Mouse (Mus musculus): ENCODE results near the gene Spata33. TPM values are rescaled to one million over a fixed set of nuclear protein-coding genes. Genes with fewer than 3 reads are reported as not detected.
"Not testable (repeated sequence)": the region's sequence is repeated elsewhere in the genome, so short reads cannot be mapped to it uniquely, and the experiment has no call there.

Spata33 gene
- polyA plus RNA-seq, 2 experiments: 0.08 to 0.21 TPM

- Histone ChIP-seq H3K27ac (no peak overlapping the region), H3K36me3 (replicated peaks; ENCODE audit: control insufficient read depth, insufficient read depth, low read depth) (peaks cover 6% of the 10 kb centered on the region), H3K4me2 (ENCODE audit: low read depth) (peak overlapping the region; percentile 78), H3K9me3 (ENCODE audit: control insufficient read depth, low read length) (no peaks in the 10 kb centered on the region), H3K4me3 (ENCODE audit: insufficient read depth in 1 of 2, low read depth in 2 of 2, low read length in 2 of 2) (peak overlapping the region in 1 of 2 experiments; percentile 87; a peak in 2 of 4 replicates), H3K9ac (replicated peaks) (peak overlapping the region; percentile 90), H3K27me3 (ENCODE audit: control insufficient read depth, insufficient read depth, low read length) (no peaks in the 10 kb centered on the region), H3K4me1 (replicated peaks; ENCODE audit: control insufficient read depth in 2 of 2, insufficient read depth in 2 of 2, low read length in 1 of 2) (peaks cover 8 to 13% of the 10 kb centered on the region in 2 experiments)
- ATAC-seq (ENCODE audit: insufficient read depth): no peak
- no peak for TF ChIP-seq CTCF (IDR thresholded peaks at IDR 0.05; ENCODE audit: low read depth)
- no peak for TF ChIP-seq EP300 (IDR thresholded peaks at IDR 0.05; ENCODE audit: low read depth)
- no peak for DNase-seq (ENCODE audit: low read depth in 3 of 3, low spot score in 3 of 3)
- 50% methylated on average over 4 of the region's 4 CpGs for WGBS (ENCODE audit: insufficient replicate concordance)
These were observed 40.3 kb downstream of the Spata33 start for GRCm38 (mm10) chr8:123252925-123253324.

- H3K9me3 ChIP-seq (ENCODE audit: control insufficient read depth, low read length): no peaks in the 10 kb centered on the region
- H3K9ac ChIP-seq (replicated peaks): peak overlapping the region; percentile 90
- peaks cover 6% of the 10 kb centered on the region for H3K36me3 ChIP-seq (replicated peaks; ENCODE audit: control insufficient read depth, insufficient read depth, low read depth)
- no peak for TF ChIP-seq CTCF (IDR thresholded peaks at IDR 0.05; ENCODE audit: low read depth)
- no peak for TF ChIP-seq EP300 (IDR thresholded peaks at IDR 0.05; ENCODE audit: low read depth)
- peak overlapping the region; percentile 84 to 87 for H3K4me3 ChIP-seq (ENCODE audit: insufficient read depth in 1 of 2, low read depth in 2 of 2, low read length in 2 of 2)
- no peaks in the 10 kb centered on the region for H3K27me3 ChIP-seq (ENCODE audit: control insufficient read depth, insufficient read depth, low read length)
- ATAC-seq (ENCODE audit: insufficient read depth) (peak; percentile 42), DNase-seq (ENCODE audit: low read depth in 3 of 3, low spot score in 3 of 3) (no peak)
- peaks cover 8 to 13% of the 10 kb centered on the region in 2 experiments for H3K4me1 ChIP-seq (replicated peaks; ENCODE audit: control insufficient read depth in 2 of 2, insufficient read depth in 2 of 2, low read length in 1 of 2)
- peak overlapping the region; percentile 3; the same call in 1 of the 2 replicates for H3K27ac ChIP-seq
- peak overlapping the region; percentile 78 for H3K4me2 ChIP-seq (ENCODE audit: low read depth)
- under 1% methylated on average over 40 of the region's 40 CpGs for WGBS (ENCODE audit: insufficient replicate concordance)
These were observed 40.9 kb downstream of the Spata33 start for GRCm38 (mm10) chr8:123253451-123254098.

- Histone ChIP-seq H3K4me3 (ENCODE audit: insufficient read depth in 1 of 2, low read depth in 2 of 2, low read length in 2 of 2) (peak within 1 kb of the TSS; percentile 84 to 87), H3K4me1 (replicated peaks; ENCODE audit: control insufficient read depth in 2 of 2, insufficient read depth in 2 of 2, low read length in 1 of 2) (peaks cover 8 to 13% of the 10 kb centered on the region in 2 experiments), H3K27ac (peak within 1 kb of the TSS; percentile 55), H3K9ac (replicated peaks) (peak within 1 kb of the TSS; percentile 90), H3K27me3 (ENCODE audit: control insufficient read depth, insufficient read depth, low read length) (no peaks in the 10 kb centered on the region), H3K36me3 (replicated peaks; ENCODE audit: control insufficient read depth, insufficient read depth, low read depth) (peaks cover 6% of the 10 kb centered on the region), H3K4me2 (ENCODE audit: low read depth) (peak within 1 kb of the TSS; percentile 78), H3K9me3 (ENCODE audit: control insufficient read depth, low read length) (no peaks in the 10 kb centered on the region)
- WGBS (ENCODE audit: insufficient replicate concordance): under 1% methylated on average over 98 of the region's 99 CpGs
- ATAC-seq (ENCODE audit: insufficient read depth) (peak; percentile 92), DNase-seq (ENCODE audit: low read depth in 3 of 3, low spot score in 3 of 3) (peak; percentile 71 to 75 (median 72))
- TF ChIP-seq CTCF (IDR thresholded peaks at IDR 0.05; ENCODE audit: low read depth) (0 out of 2 replicates have a peak, but pooled peaks have one; percentile 0), EP300 (IDR thresholded peaks at IDR 0.05; ENCODE audit: low read depth) (no peak)
These were observed 41.7 kb downstream of the Spata33 start, which contains the start of the genes Zfp276 and Vps9d1 for GRCm38 (mm10) chr8:123254099-123254885. TSS of gene Zfp276 (plus strand) at chr8:123254195. TSS of gene Vps9d1 (minus strand) at chr8:123254348.

- H3K4me2 ChIP-seq (ENCODE audit: low read depth): peak overlapping the region; percentile 78
- no peak for ATAC-seq (ENCODE audit: insufficient read depth)
- no peaks in the 10 kb centered on the region for H3K9me3 ChIP-seq (ENCODE audit: control insufficient read depth, low read length)
- H3K36me3 ChIP-seq (replicated peaks; ENCODE audit: control insufficient read depth, insufficient read depth, low read depth): peaks cover 11% of the 10 kb centered on the region
- no peak for DNase-seq (ENCODE audit: low read depth in 3 of 3, low spot score in 3 of 3)
- peak overlapping the region; percentile 55; the same call in 1 of the 2 replicates for H3K27ac ChIP-seq
- peak overlapping the region; percentile 70 to 87 for H3K4me3 ChIP-seq (ENCODE audit: insufficient read depth in 1 of 2, low read depth in 2 of 2, low read length in 2 of 2)
- H3K9ac ChIP-seq (replicated peaks): peak overlapping the region; percentile 90
- 63% methylated on average over 6 of the region's 6 CpGs for WGBS (ENCODE audit: insufficient replicate concordance)
- H3K4me1 ChIP-seq (replicated peaks; ENCODE audit: control insufficient read depth in 2 of 2, insufficient read depth in 2 of 2, low read length in 1 of 2): peaks cover 8 to 13% of the 10 kb centered on the region in 2 experiments
- TF ChIP-seq EP300 (IDR thresholded peaks at IDR 0.05; ENCODE audit: low read depth) (no peak), CTCF (IDR thresholded peaks at IDR 0.05; ENCODE audit: low read depth) (peak; percentile 32)
- no peaks in the 10 kb centered on the region for H3K27me3 ChIP-seq (ENCODE audit: control insufficient read depth, insufficient read depth, low read length)
These were observed 42.5 kb downstream of the Spata33 start for GRCm38 (mm10) chr8:123255170-123255569.

GRCm38 (mm10) chr8:123257114-123257513 is 44.5 kb downstream of the Spata33 start:
- Histone ChIP-seq H3K4me3 (ENCODE audit: insufficient read depth in 1 of 2, low read depth in 2 of 2, low read length in 2 of 2) (no peak overlapping the region), H3K36me3 (replicated peaks; ENCODE audit: control insufficient read depth, insufficient read depth, low read depth) (peaks cover 11% of the 10 kb centered on the region), H3K4me2 (ENCODE audit: low read depth) (no peak overlapping the region), H3K9me3 (ENCODE audit: control insufficient read depth, low read length) (no peaks in the 10 kb centered on the region), H3K4me1 (replicated peaks; ENCODE audit: control insufficient read depth in 2 of 2, insufficient read depth in 2 of 2, low read length in 1 of 2) (peaks cover 8 to 13% of the 10 kb centered on the region in 2 experiments), H3K27me3 (ENCODE audit: control insufficient read depth, insufficient read depth, low read length) (no peaks in the 10 kb centered on the region), H3K9ac (replicated peaks) (no peak overlapping the region), H3K27ac (no peak overlapping the region)
- WGBS (ENCODE audit: insufficient replicate concordance): 72% methylated on average over 3 of the region's 3 CpGs
- ATAC-seq (ENCODE audit: insufficient read depth) (no peak), DNase-seq (ENCODE audit: low read depth in 3 of 3, low spot score in 3 of 3) (no peak)
- TF ChIP-seq EP300 (IDR thresholded peaks at IDR 0.05; ENCODE audit: low read depth) (no peak), CTCF (IDR thresholded peaks at IDR 0.05; ENCODE audit: low read depth) (no peak)

- H3K36me3 ChIP-seq (replicated peaks; ENCODE audit: control insufficient read depth, insufficient read depth, low read depth): peaks cover 11% of the 10 kb centered on the region
- not testable (repeated sequence) for H3K4me3 ChIP-seq (ENCODE audit: insufficient read depth in 1 of 2, low read depth in 2 of 2, low read length in 2 of 2); H3K27me3 ChIP-seq (ENCODE audit: control insufficient read depth, insufficient read depth, low read length); H3K4me2 ChIP-seq (ENCODE audit: low read depth); H3K27ac ChIP-seq; DNase-seq (ENCODE audit: low read depth in 3 of 3, low spot score in 3 of 3); H3K9ac ChIP-seq (replicated peaks); ATAC-seq (ENCODE audit: insufficient read depth); H3K9me3 ChIP-seq (ENCODE audit: control insufficient read depth, low read length)
- peaks cover 8 to 13% of the 10 kb centered on the region in 2 experiments for H3K4me1 ChIP-seq (replicated peaks; ENCODE audit: control insufficient read depth in 2 of 2, insufficient read depth in 2 of 2, low read length in 1 of 2)
- WGBS (ENCODE audit: insufficient replicate concordance): 75% methylated on average over 8 of the region's 8 CpGs
These were observed 45.0 kb downstream of the Spata33 start for GRCm38 (mm10) chr8:123257593-123257992.

All from liver, embryonic 14.5 days (tissue).